Mouse (Mus musculus) liver, adult 2 months (tissue): ENCODE measurements at regions not wholly inside any gene's neighbourhood (a gene's known extent, or its start where the extent isn't known, plus 50 kb on each side); places are given as distances from the start of the nearest gene placed in this dataset.

Experiments
- CTCF ChIP-seq: fragments of 200-500 bp; IDR thresholded peaks from 2 replicates; pipeline ENCODE4 v1.5.1; 2011; ENCODE audit warnings: low read depth, low read length, control low read depth
- POLR2A ChIP-seq: fragments of 200-500 bp; IDR thresholded peaks from 2 replicates; pipeline ENCODE4 v1.6.1; 2011; ENCODE audit warnings: low read length, control low read depth; ENCODE audit not compliant: insufficient read depth; ENCODE audit errors: extremely low read depth

DNA sequence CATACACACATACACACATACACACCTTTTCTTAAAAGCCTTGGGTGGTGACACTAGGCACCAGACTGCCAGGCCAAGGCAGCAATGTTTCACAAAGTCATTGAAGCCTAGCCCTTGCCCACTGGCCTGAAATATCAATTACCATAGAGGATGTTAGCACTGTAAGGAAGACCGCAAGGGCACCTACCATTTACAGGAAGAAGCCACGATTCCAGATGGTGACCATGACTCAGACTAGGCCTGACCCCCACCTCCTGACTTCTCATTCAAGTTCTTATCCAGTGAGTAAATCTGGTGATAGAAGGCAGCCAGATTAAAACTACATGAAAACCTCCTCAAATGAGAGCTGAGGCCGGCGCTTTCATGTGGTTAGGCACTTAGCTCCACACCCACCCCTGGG, 165.3 kb upstream of the Spred2 start:
- no peak for TF ChIP-seq CTCF
- TF ChIP-seq POLR2A: no peak
